Mouse (Mus musculus) cerebellum, postnatal 14 days (tissue): ENCODE data around the gene Plppr1.
"Not testable (repeated sequence)": the region's sequence is repeated elsewhere in the genome, so short reads cannot be mapped to it uniquely, and the experiment has no call there.

Source experiments
- DNase-seq, 2 experiments: peaks; one replicate each; pipeline ENCODE4 v3.0.0; 2021; ENCODE audit warnings: mixed read lengths in 2 of 2

Plppr1 gene

DNA sequence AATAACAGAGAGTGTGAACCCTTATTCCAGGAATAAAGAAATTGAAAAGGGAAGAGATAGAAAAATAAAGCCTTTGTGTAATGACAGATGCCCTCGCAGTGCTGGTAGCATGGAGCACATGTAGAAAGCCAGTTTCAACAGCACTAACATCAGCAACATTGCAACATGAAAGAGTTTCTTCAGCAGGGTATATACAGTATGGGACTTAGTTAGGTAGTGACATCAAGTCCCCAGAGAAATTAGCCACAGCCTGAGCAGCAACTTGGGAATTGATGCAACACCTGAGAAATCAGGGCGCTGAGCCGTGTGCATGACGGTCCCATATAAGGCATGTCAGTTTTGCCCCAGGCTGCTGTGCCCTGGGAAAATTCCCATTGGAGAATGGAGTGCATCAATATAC is 179.0 kb downstream of the Plppr1 start:
- DNase-seq = no peak

DNA sequence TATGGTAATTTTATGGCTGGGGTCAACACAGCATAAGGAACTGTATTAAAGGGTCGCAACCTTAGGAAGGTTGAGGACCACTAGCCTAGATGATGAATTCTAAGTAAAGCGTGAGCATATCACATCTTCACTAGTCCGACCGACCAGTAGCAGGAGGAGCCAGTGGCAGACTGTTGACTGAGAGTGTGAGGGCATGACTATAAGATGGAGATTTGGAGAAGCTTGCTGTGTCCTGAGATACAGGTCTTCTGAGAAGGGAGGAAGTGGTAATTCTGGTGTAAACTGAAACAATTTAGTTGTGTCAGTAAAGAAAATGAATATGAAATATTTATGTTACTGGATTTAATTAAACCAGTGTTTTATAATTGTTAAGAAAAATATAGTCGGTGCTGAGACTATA is 180.4 kb downstream of the Plppr1 start:
- no peak for DNase-seq

DNA sequence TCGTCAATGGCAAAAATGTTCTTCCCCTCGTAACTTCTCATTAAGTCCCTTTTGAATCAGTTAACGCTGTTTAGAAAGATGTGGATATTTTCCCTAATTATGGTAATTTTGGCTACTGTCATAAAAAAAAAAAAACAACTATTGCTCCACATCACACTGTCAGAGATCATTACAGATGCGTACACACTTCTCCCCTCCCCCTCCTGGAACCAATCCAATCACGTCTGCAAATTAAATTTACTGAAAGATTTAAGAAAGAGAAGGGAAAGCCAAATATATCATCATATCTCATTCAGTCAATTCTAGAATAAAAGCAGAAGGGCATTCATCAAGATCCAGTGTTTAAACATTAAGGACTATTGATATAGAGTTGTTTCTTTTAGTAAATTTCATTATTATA is 185.7 kb downstream of the Plppr1 start:
- peak in 1 of 2 experiments; percentile 15 for DNase-seq

DNA sequence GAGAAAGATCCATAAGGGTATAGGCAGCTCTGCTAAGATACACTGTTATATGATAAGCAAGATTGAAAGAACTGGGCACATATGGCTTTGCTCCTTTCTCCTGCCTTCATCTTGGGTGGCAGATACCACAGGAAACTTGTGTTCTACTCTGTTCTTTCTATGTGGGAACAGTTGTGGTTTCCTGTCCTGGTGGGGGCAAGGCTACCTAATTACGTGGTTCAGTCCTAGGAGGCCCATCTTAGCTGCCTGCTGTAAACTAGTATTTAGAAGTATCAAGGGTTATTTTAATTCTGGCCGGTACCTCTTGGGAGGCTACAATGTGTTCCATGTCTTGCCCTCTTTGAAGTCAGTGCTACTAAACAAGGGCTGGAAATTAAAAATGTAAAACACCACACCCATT is 186.2 kb downstream of the Plppr1 start:
- no peak for DNase-seq

DNA sequence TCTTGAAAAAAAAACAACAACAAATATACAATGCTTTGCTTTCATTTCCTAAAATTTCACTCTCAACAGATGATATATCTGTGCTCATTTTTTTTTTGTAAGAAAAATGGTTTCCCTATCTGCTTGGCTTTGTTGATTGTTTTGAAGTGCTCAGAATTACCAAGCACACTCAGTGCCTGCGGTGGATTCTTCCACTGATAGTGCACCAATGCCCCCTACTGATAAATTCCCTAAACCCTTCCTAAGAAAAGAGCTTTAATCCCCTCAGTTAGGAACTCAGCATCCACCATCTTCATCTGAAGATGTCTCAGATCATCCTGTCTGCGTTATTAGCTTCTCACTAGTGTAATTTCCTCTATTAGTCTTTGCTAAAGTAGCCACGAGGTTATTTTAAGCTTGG is 192.2 kb downstream of the Plppr1 start:
- peak; percentile 30 to 36 for DNase-seq

DNA sequence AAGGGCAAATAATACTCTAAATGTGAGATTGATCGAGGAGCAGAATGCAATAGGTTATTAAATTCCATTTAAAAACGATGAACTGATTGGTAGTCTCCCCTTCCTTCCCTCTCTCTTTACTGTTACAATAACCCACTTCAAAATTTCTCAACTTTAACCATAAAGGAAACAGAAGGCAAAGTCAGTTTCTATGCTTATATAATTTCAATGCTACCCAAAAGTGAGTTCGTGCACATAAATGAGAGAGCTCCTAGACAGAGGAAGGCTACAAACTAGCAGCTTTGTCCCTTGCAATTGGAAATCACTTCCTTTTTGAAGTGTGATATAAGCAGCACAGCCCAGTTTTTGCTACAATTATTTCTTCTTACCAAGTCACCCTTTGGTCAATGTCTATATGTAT is 193.1 kb downstream of the Plppr1 start:
- DNase-seq = no peak

DNA sequence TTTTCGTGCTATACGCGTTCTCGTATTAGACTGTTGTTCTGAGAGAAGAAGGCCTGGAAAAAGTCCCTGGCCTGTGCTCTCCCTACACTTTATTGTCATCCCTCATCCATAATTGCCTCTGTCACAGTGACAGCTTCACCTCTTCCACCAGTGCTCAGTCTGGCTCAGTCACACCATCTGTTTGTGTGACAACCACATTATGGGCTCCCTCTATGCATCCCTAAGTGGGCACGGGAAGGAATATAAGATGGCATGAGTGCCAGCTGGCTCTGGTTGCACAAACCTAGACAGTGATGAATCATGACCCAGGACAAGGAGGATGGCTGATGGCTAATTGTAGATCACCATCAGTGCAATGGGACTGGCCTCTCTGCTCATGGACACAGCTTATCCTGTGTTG is 219.4 kb downstream of the Plppr1 start:
- peak; percentile 72 to 76 for DNase-seq

DNA sequence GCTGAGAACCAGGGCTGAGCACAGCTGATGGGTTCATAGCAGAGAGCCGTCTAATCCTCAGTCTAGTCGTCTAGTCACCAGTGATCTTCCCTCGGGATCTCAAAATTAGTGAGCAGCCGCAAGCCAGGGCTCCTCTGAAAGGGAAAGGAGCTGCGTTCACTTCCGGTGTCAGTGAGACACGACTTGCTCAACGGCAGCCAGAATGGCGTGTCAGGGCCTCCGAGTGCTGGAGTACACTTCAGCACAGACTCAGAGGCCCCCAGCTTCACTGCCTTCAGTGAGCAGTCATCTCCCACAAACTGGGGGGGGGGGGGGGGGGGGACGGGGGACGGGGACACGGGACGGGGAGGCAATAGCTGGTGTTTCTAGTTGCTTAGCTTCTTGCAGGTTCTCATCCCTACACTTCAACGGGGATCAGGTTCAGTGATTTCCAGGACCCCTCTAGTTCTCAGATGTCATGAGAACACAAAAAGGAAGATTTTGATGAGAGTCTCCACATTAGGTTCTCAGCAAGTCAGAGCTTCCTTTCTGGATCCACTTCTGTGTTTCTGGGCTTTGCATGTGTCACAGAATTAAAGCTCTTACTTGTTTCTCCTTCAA is 225.7 kb downstream of the Plppr1 start:
- no peak for DNase-seq

DNA sequence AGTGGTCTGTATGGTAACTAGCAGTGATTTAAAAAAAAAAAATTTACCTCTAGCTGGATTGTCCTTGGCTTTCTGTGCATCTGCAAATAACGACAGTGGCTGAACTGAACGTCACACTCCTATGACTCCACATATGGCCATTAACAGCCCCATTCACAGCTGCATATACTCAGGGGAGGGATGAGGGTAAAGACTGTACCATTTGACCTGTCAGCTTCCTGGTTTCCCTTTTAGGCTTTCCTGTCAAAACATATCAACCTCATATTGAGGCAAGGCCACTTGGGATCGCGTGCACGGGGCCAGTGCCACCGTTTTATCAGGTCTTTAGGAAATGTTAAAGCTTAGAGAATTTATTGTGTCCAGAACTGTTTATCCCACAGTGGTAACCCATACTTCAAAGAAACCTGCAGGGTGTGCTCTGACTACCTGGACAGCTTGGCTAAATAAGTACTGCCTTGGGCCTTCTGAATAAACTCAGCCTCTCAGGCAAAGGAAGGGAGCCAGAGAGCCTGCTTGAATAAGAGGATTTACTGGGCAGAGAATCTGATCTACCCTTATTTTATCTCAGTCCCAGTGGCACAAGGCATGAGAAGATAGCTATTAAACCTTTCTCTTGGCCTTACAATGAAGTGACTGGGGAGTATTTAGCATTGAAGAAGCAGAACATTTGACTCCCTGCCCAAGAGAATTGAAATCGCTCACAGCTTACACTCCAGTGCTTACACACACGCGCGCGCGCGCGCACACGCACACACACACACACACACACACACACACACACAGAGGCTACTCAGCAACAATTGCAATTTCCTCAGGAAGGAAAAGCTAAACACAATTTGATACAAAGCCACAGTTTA is 226.5 kb downstream of the Plppr1 start:
- DNase-seq = peak; percentile 18 to 20

DNA sequence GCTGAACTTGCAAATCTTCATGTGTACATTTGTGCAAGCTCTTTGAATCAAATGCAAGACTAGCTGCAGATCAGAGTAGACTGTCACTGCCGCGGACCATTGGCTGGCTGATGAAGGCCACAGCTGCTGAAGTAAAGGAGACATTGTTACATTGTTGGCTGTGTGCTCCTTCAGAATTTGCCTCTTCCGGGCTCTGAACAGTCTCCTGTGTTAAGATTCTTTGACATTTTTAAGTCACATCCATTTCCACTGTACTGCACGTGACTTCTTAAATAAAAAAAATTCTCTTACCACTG is 227.1 kb downstream of the Plppr1 start:
- no peak for DNase-seq

DNA sequence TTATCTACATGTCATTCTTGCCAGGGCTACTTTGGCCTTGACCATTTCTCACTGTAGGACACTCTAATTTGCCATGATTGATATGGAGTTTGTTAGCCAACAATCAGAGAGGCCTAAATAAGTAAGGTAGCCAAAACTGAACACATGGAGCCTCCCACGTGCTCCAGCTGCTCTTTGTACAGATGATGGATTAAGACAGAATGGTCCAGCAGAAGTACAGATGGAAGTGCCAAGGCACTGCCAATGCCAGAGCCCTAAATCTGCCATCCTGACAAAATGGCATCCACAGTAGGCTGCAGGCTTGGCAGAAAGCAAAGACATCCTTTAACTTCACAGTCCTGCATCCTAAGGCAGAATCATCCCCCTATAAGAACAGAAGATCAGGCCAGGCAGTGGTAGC is 237.4 kb downstream of the Plppr1 start:
- DNase-seq = peak; percentile 11 to 33

DNA sequence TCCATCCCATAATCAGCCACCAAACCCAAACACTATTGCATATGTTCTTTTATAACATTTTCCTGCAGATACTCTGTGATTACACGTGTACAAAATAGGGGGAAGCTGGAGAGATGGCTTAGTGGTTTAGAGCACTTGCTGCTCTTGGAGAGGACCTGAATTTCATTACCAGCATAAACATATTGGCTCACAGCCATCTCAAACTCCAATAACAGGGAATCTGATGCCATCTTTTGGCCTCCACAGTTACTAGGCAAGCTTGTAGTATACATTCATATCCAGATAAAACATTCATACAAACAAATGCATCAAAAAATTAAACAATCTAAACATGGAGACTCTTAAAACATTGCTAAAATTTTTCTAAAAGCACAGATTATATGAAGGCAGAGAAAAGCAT is 240.5 kb downstream of the Plppr1 start:
- DNase-seq = peak in 1 of 2 experiments; percentile 9

DNA sequence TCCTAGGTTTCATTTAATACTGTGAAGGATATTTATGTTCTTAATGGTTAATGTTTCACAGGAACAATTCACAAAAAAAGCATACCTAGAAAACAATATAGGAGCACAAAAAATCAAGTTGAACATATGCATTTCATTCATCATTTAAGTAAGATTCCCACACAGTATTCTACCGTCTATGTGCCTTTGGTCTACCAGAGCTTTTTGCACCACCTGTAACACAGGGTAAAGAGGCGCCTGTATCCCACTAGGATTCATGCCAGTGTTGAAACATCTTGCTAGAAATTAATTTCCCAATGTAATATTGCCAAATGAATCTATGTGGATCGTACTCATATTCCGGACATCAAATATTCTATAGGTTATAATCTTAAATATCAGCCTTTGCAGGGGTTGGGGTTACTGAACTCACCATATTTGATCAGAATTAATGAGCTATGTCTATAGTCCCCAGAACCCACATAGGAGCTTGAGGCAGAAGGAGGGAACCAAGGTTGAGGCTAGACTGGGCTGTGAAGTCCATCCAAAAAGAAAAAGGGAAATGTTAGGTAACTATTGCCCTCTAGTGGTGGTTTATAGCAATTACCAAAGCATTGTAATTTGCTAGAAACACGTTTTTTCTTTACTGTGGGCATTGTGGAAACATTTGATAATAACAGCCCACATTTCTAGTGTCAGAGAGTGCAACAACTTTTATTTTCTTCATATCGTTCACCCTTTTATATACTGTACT is 263.0 kb downstream of the Plppr1 start:
- peak; percentile 23 to 45 for DNase-seq

DNA sequence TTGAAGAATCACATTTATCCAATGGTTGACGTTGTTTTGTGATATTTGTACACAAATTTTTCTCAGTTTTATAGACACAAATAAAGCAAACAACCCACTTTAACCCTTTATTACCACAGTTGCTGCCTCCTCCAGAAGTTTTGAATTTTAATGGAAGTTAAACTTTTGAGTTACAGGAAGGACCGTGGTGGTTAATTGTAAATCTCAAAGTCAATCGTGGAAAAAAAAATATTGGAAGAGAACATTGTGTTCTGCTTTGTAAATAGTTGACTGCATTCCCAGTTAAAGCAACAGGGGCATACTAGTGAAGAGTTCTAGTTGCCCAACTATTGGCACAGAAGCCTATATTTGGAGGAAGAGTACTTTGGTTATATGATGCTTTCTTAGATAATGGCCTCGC is 278.9 kb downstream of the Plppr1 start:
- not testable (repeated sequence) for DNase-seq

DNA sequence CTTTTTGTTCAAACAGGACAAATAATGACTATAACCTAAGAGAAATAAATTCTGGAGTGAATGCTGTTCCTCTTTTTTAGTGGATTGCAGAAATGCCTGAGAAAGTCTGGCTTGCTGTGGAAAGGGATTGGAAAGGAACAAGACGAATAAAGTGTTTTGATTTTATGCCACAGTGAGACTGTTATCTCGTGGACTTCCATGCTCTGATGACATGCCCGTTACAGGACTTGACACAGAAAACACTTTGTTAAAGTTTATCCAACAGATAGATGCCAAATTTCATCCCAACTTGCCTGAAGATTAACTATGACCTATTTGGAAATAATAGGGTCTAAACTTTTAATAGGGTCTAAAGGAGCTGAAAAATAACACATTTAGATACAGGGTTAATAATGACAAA is 281.0 kb downstream of the Plppr1 start:
- not testable (repeated sequence) for DNase-seq

DNA sequence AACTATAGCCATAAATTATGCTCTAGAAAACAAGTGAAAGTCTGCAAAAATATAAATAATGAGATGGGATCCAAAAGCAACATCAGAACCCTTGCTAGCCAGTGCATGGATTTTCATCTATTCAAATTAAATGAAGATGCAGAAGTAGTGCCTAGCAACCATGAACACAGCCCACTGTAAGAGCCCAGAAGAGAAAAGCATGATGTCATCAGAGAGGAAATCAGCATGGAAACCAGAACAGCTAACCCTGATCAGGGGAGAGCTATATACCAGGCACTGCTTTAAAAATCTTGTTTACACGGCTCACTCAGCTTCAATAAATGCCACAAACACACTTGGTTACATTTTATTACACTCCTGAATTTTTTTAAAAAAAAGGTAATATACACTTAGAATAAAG is 288.9 kb downstream of the Plppr1 start:
- not testable (repeated sequence) for DNase-seq

DNA sequence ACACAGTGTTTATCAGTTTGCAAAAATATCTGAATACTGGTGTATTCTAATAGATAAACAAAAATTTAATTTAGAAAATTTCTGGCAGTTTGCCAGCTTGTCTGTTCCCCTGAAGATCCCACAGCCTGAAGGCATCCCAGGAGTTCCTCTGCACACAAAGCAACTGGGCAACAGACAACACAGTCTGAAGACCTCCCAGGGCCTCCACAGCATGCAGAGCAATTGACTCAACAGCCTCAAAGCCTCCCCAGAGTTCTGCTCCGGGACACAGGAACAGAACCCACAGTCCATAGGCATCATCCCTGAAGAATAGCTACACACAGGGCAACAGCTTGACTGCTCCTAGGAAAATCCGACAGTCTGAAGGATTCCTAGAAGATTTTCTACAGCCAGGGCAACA is 289.6 kb downstream of the Plppr1 start:
- DNase-seq = no peak

DNA sequence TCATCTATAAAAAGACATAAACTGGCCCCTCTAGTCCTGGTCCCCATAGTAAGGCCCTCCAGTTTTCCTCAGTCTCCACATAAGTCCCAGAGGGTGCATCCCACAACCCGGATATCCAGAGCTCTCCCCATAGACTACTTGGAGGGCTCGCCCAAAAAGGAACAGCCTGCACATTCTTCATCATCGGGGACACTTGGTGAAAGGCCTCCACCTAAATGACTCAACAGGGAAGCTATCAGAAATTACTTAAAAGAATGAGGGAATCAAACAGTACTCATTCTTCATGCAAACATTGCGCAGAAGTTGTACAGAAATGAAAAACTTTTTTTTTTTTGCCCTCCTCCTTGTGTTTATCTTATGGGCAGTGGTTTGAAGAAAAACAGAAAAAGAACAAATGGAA is 291.4 kb downstream of the Plppr1 start:
- DNase-seq = no peak

DNA sequence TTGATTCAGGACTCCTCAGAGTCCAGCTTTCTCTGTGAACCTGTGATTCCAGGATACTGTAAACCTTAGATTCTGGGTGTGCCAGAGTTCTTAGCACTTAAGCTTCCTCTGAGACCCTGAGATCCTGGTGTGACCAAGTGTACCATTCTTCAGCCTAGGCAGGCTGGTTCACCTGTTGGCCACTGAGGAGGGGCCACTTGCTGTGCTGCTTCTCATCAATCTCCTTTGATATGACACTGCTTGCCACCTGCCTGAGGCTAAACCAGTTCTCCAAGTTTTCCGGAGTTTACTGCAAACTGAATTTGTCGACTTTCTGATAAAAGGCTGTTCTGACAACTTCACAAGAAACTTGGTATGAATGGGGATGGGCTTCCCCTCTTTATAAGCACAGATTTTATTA is 298.0 kb downstream of the Plppr1 start:
- DNase-seq = no peak

DNA sequence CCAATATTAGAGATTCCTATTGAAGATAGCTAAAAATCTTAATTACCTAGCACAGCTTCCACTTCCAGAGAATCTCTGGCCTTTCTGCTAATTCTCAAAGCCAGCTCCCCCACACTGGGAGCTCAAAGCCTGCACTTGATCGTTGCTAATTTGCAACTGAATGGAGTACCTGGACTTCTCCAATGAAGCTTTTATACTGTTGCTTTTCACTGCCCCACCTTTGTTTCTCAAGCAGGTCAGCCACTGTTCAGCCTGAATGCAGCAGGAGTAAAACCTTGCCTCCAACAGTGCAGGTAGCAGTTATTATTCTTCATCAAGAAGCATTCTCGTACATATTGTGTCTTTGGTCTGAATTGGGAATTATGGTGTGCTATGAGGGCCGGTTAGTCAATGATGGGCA is 309.0 kb downstream of the Plppr1 start:
- DNase-seq = not testable (repeated sequence)

DNA sequence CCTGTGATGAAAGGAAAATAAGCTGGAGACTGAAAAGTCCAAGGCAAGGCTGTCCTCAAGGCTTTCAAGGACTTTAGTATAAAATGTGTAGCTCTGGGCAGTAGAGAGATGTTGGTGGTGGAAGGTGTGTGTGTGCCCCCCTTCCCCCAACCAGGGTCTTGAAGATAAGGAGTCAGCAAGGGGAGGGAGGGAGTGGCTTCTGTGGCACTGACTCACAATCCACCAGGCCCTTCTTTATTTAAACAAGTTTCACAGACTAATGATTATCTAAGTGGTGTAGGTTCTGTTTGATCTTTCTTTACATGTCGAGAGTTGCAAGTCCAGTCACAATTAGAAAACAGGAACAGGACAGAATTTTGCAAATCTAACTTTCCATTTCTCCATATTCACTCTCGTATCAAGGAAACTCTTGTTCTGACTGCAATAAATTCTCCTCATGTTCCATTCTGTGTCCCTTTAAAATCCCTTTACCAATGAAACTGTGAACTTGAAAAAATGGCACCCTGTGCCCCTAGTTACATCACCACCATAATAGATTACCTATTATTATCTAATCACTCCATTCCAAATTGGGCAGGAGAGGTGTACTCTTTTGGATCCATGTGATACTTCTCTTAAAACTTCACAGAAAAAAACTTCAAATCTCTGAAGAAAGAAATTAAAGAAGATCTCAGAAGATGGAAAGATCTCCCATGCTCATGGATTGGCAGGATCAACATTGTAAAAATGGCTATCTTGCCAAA is 324.7 kb downstream of the Plppr1 start:
- not testable (repeated sequence) for DNase-seq

DNA sequence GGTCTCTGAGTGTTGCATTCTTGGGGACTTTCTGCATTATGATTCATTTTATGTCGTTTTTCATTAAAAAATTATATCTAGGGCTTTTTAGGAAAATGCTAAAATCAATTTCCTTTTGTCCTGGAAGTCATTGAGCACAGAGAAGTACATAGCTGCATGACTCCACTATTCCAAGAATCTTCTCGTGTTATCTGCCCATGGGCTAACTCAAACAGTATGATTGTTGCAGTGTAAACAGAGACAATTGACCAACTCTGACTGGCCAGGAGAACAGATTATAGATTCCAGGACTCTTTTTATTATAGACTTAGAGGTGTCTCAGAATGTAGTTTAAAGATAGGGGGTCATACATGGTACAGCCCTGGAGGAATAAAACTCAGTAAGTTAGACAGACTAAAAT is 327.8 kb downstream of the Plppr1 start:
- no peak for DNase-seq
